Mouse (Mus musculus) brain, embryonic 14.5 days (tissue): ENCODE measurements around the gene Snd1.

ENCODE experiments used
- CTCF ChIP-seq: fragments of 200-500 bp; IDR thresholded peaks from 2 replicates; pipeline ENCODE4 v1.5.1; 2012; ENCODE audit warnings: inconsistent platforms, mild to moderate bottlenecking, moderate library complexity, borderline replicate concordance; ENCODE audit not compliant: insufficient read depth, insufficient read length; ENCODE audit errors: extremely low read depth
- POLR2A ChIP-seq: fragments of 200-500 bp; IDR thresholded peaks from 2 replicates; pipeline ENCODE4 v1.6.1; 2012; ENCODE audit warnings: mild to moderate bottlenecking, inconsistent platforms, borderline replicate concordance; ENCODE audit not compliant: poor library complexity, insufficient read depth, insufficient read length, severe bottlenecking; ENCODE audit errors: extremely low read depth

DNA sequence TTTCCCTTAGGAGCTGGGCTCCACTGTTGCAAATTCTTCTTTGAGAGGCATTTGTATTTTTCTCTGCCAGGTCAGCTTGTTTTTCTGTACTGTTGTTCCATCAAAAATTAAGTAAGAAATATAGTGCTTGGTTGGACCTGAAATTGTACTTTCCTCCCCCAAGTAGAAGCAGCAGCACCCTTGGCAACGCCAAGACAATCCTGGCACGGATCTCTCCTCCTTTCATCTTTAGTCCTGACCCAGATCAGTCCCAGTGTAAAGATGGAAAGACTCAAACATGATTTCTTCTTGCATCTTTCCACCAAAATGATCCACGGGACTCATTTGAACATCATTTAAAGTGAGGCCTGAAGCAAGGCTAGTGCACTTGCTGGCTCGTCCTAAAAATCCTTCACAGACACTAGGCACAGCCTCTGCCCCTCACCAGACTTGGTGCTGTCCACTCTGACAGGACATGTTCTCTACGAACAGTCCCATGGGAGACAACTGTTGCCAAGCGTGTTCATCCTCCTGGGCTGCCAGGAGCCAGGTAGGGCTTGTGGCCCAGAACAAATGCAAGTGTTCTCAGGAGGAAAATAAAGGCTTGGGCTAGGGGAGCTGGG is 328.8 kb downstream of the Snd1 start:
- TF ChIP-seq CTCF = no peak
- no peak for TF ChIP-seq POLR2A
